Mouse (Mus musculus): ENCODE measurements around the gene Gipc3.

DNA sequence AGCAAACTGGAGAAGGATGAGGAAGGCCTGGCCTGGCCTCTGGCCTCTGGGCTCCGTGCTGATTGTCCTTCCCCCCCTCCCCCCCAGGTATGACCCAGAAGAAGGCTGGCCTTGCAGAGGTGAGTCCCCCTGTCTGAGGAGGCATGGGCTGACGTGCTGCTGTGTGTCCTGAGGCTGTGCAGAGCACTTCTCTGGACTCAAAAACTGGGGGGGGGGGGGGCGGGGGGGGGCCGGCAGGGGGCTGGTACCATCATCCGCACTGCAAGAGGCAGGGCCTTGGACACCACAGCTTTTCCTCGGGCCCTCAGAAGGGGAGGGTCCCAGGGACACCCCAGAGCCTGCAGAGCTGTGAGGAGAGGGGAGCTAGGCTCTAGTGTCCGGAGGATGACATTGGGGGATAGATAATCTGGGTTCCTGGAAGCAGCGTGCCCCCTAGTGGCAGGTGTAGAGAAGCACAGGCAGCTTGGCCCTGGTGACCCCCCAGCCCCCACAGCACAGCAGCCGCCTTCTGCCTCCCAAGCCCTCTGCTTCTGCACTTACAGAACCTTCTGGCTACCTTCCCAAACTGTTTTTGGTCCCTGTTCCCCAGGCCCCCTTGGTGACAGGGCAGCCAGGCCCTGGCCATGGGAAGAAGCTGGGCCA lies 38.3 kb downstream of the Gipc3 start:
- peak; percentile 75 for TF ChIP-seq CTCF (IDR thresholded peaks at IDR 0.05; ENCODE audit: insufficient read depth, low read depth, low read length)
- TF ChIP-seq POLR2A (IDR thresholded peaks at IDR 0.05; ENCODE audit: insufficient read depth, low read depth, low read length): no peak

Data from olfactory bulb, adult 2 months (tissue).